Mouse (Mus musculus): ENCODE results near the gene Ccnb1ip1. TPM values are rescaled to one million over a fixed set of nuclear protein-coding genes. Genes with fewer than 3 reads are reported as not detected.

Gene Ccnb1ip1
- polyA plus RNA-seq, 1 experiment from 2014 or later, result not detected

DNA sequence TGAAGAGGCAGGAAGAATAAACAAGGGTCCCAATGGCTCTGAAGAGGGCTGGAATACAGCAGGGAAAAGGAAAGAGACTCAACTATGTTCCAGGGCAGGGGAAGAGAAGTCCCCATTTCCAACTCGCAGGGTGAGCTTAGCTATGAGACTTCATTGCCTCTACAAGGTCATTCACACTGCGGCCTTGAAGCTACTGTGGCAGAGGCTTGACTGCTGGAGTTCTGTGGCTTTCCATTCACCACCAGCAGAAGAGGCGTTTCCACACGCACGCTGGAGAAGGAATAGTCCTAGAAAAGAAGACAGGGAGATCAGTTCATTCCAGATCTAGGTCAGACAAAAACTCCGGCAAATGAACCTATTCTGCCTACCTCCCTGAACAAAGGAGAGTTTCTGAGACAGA, 41.8 kb downstream of the Ccnb1ip1 start:
- whole genome bisulfite sequencing, result 94% methylated on average over 6 of the region's 6 CpGs
- no peak for TF ChIP-seq CTCF (IDR thresholded peaks at IDR 0.05; ENCODE audit: low read depth)
- no peak overlapping the region for H3K27ac ChIP-seq (ENCODE audit: low read depth, low read length)
- no peak overlapping the region for H3K9ac ChIP-seq (ENCODE audit: low read depth, low read length)
- H3K36me3 ChIP-seq (ENCODE audit: control insufficient read depth, insufficient read depth), result peaks cover 56% of the 10 kb centered on the region
- H3K9me3 ChIP-seq (ENCODE audit: control insufficient read depth), result no peaks in the 10 kb centered on the region
- no peak for ATAC-seq
- no peak overlapping the region for H3K4me3 ChIP-seq (ENCODE audit: low read depth, low read length)
- H3K4me2 ChIP-seq (replicated peaks; ENCODE audit: low read depth), result no peak overlapping the region
- no peaks in the 10 kb centered on the region for H3K4me1 ChIP-seq (replicated peaks; ENCODE audit: control insufficient read depth, insufficient read depth, low read length)
- H3K27me3 ChIP-seq (replicated peaks; ENCODE audit: control insufficient read depth, insufficient read depth, low read length), result no peaks in the 10 kb centered on the region

DNA sequence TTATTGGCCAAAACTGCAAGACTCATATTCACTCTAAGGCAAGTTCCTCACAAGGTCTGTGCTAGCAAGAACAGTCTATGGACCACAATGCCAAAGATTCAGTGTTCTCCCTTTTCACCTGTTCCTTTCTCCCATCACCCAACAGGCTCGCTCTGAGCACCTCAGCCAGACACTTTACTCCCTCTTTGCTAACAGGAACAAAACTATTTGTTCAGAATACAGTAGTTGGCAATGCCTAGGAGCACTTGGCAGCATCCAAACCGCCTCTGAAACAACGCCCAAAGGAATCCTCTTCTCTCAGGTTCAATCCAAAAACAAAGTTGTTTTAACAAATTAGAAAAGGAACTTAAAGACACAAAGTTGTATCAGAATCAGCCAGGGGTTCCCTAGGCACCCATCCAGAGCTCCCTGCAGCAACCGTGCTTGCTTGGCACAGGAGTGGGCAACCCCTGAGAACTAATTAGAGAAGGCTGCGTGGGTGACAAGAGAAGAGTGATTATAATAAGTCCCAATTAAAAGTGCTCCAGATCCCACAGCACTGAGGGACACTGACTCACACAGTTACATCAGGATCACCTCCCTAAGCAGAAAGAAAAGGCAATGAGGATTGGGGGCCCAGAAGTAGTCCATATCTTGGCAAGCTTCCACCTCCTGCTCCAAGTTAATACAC, 49.0 kb downstream of the Ccnb1ip1 start:
- WGBS, result 78% methylated on average over 5 of the region's 5 CpGs
- no peaks in the 10 kb centered on the region for H3K27me3 ChIP-seq (replicated peaks; ENCODE audit: control insufficient read depth, insufficient read depth, low read length)
- no peak overlapping the region for H3K4me2 ChIP-seq (replicated peaks; ENCODE audit: low read depth)
- TF ChIP-seq CTCF (IDR thresholded peaks at IDR 0.05; ENCODE audit: low read depth), result no peak
- ATAC-seq, result no peak
- H3K9ac ChIP-seq (ENCODE audit: low read depth, low read length), result no peak overlapping the region
- H3K36me3 ChIP-seq (ENCODE audit: control insufficient read depth, insufficient read depth), result no peaks in the 10 kb centered on the region
- H3K4me1 ChIP-seq (replicated peaks; ENCODE audit: control insufficient read depth, insufficient read depth, low read length), result no peaks in the 10 kb centered on the region
- H3K27ac ChIP-seq (ENCODE audit: low read depth, low read length), result no peak overlapping the region
- no peaks in the 10 kb centered on the region for H3K9me3 ChIP-seq (ENCODE audit: control insufficient read depth)
- H3K4me3 ChIP-seq (ENCODE audit: low read depth, low read length), result no peak overlapping the region

DNA sequence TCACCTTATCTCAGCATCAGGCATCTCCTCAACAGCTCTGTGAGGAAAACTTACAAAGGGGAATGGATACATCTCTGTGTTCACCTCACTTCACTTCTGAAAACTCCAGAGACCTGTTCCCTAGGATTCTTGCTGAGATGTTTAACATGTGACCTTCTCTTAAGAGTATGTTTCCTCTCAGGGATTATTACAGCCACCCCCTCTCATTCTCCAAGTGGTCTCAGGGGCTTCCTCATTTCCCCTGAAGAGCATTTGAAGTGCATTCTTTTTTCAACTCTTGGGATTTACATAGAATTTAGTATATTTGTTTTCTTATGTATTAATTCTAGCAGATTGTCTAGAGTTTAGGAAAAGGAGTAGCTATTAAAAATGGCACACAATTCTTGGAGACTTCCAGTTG, 62.5 kb downstream of the Ccnb1ip1 start, which contains the start of gene Olfr749:
Olfr749 (minus strand) TSS at position 101 of the 400 bp plus-strand sequence.
- no peaks in the 10 kb centered on the region for H3K36me3 ChIP-seq (ENCODE audit: control insufficient read depth, insufficient read depth)
- H3K4me2 ChIP-seq (replicated peaks; ENCODE audit: low read depth), result no peak within 1 kb of the TSS
- no peaks in the 10 kb centered on the region for H3K9me3 ChIP-seq (ENCODE audit: control insufficient read depth)
- no peak for ATAC-seq
- no peak within 1 kb of the TSS for H3K9ac ChIP-seq (ENCODE audit: low read depth, low read length)
- H3K4me3 ChIP-seq (ENCODE audit: low read depth, low read length), result no peak within 1 kb of the TSS
- H3K4me1 ChIP-seq (replicated peaks; ENCODE audit: control insufficient read depth, insufficient read depth, low read length), result no peaks in the 10 kb centered on the region
- no peak within 1 kb of the TSS for H3K27ac ChIP-seq (ENCODE audit: low read depth, low read length)
- no peak for TF ChIP-seq CTCF (IDR thresholded peaks at IDR 0.05; ENCODE audit: low read depth)
- no peaks in the 10 kb centered on the region for H3K27me3 ChIP-seq (replicated peaks; ENCODE audit: control insufficient read depth, insufficient read depth, low read length)

DNA sequence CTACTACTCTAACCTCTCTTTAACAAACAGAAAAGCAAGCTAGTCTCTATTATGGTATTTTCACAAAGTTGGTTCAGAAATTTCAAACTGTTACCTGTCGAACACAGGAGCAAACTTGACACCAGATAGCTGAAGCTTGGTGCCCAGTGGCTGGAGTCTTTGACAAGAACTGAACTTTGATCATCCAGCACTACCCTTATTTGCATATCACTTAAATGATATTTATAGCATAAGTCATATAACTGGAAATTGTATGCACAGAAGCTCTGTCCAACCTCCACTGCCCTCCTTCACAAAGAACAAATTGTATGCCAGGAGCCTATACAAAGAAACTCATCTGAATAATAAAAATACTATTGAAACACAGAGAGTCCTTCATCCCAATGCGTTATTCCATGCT, 65.9 kb downstream of the Ccnb1ip1 start:
- no peak overlapping the region for H3K4me2 ChIP-seq (replicated peaks; ENCODE audit: low read depth)
- H3K36me3 ChIP-seq (ENCODE audit: control insufficient read depth, insufficient read depth), result no peaks in the 10 kb centered on the region
- no peak overlapping the region for H3K9ac ChIP-seq (ENCODE audit: low read depth, low read length)
- no peaks in the 10 kb centered on the region for H3K4me1 ChIP-seq (replicated peaks; ENCODE audit: control insufficient read depth, insufficient read depth, low read length)
- H3K27me3 ChIP-seq (replicated peaks; ENCODE audit: control insufficient read depth, insufficient read depth, low read length), result no peaks in the 10 kb centered on the region
- WGBS, result 31% methylated on average over 2 of the region's 2 CpGs
- no peak for TF ChIP-seq CTCF (IDR thresholded peaks at IDR 0.05; ENCODE audit: low read depth)
- H3K4me3 ChIP-seq (ENCODE audit: low read depth, low read length), result no peak overlapping the region
- H3K27ac ChIP-seq (ENCODE audit: low read depth, low read length), result no peak overlapping the region
- ATAC-seq, result no peak
- H3K9me3 ChIP-seq (ENCODE audit: control insufficient read depth), result no peaks in the 10 kb centered on the region

DNA sequence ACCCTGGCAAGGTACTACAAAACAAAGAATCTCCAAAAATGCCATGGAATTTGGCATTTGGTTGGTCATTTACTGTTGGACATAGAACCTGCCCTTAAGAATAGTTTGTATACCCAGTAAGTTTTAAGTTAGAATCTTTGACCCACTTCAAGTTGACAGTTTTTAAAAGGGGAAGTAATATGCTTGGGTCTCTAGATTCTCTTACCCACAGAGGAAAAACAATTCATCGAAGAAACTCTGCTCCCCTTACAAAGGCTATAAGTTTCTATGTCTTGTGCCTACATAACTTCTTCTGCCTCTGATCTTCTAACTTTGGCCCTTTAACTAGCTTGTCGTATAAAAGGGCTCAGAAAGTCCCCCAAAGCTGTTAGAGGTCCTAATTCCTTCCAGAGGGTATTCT, 67.2 kb downstream of the Ccnb1ip1 start:
- H3K27me3 ChIP-seq (replicated peaks; ENCODE audit: control insufficient read depth, insufficient read depth, low read length), result no peaks in the 10 kb centered on the region
- no peaks in the 10 kb centered on the region for H3K9me3 ChIP-seq (ENCODE audit: control insufficient read depth)
- H3K4me1 ChIP-seq (replicated peaks; ENCODE audit: control insufficient read depth, insufficient read depth, low read length), result no peaks in the 10 kb centered on the region
- no peak overlapping the region for H3K9ac ChIP-seq (ENCODE audit: low read depth, low read length)
- no peak overlapping the region for H3K27ac ChIP-seq (ENCODE audit: low read depth, low read length)
- no peak overlapping the region for H3K4me2 ChIP-seq (replicated peaks; ENCODE audit: low read depth)
- H3K36me3 ChIP-seq (ENCODE audit: control insufficient read depth, insufficient read depth), result no peaks in the 10 kb centered on the region
- 78% methylated on average over 2 of the region's 2 CpGs for WGBS
- no peak overlapping the region for H3K4me3 ChIP-seq (ENCODE audit: low read depth, low read length)
- no peak for TF ChIP-seq CTCF (IDR thresholded peaks at IDR 0.05; ENCODE audit: low read depth)
- no peak for ATAC-seq

Other genes starting within 250 kb of the Ccnb1ip1 start
- not detected in 2 replicates for gene Olfr744, start 192.9 kb downstream of the Ccnb1ip1 start, polyA plus RNA-seq (2015; fragmentation: Nextera tagmentation; extraction: Ambion mirVana)
- gene Olfr745, start 168.3 kb downstream of the Ccnb1ip1 start, polyA plus RNA-seq (2015; fragmentation: Nextera tagmentation; extraction: Ambion mirVana), result not detected in 2 replicates
- gene Olfr746, start 160.6 kb downstream of the Ccnb1ip1 start, polyA plus RNA-seq (2015; fragmentation: Nextera tagmentation; extraction: Ambion mirVana), result not detected in 2 replicates
- gene Olfr747, start 114.5 kb downstream of the Ccnb1ip1 start, polyA plus RNA-seq (2015; fragmentation: Nextera tagmentation; extraction: Ambion mirVana), result not detected in 2 replicates
- not detected in 2 replicates for gene Olfr748, start 100.4 kb downstream of the Ccnb1ip1 start, polyA plus RNA-seq (2015; fragmentation: Nextera tagmentation; extraction: Ambion mirVana)
- gene Olfr749, start 62.6 kb downstream of the Ccnb1ip1 start, polyA plus RNA-seq (2015; fragmentation: Nextera tagmentation; extraction: Ambion mirVana), result not detected in 2 replicates
- 30.5 and 31.0 TPM in 2 replicates for gene Ttc5, start 22.2 kb downstream of the Ccnb1ip1 start, polyA plus RNA-seq (2015; fragmentation: Nextera tagmentation; extraction: Ambion mirVana)
- gene Parp2, start 109 bp upstream of the Ccnb1ip1 start, polyA plus RNA-seq (2015; fragmentation: Nextera tagmentation; extraction: Ambion mirVana), result 35.4 and 36.7 TPM in 2 replicates
- 23.7 and 23.8 TPM in 2 replicates for gene Tep1, start 62.8 kb upstream of the Ccnb1ip1 start, polyA plus RNA-seq (2015; fragmentation: Nextera tagmentation; extraction: Ambion mirVana)
- gene Klhl33, start 89.8 kb upstream of the Ccnb1ip1 start, polyA plus RNA-seq (2015; fragmentation: Nextera tagmentation; extraction: Ambion mirVana), result 0.09 and 0.17 TPM in 2 replicates
- gene Osgep, start 117.2 kb upstream of the Ccnb1ip1 start, polyA plus RNA-seq (2015; fragmentation: Nextera tagmentation; extraction: Ambion mirVana), result 56.8 and 57.8 TPM in 2 replicates
- gene Apex1, start 117.2 kb upstream of the Ccnb1ip1 start, polyA plus RNA-seq (2015; fragmentation: Nextera tagmentation; extraction: Ambion mirVana), result 71.0 and 74.1 TPM in 2 replicates
- 51.2 and 51.4 TPM in 2 replicates for gene Pip4p1, start 123.1 kb upstream of the Ccnb1ip1 start, polyA plus RNA-seq (2015; fragmentation: Nextera tagmentation; extraction: Ambion mirVana)
- gene Pnp, start 123.3 kb upstream of the Ccnb1ip1 start, polyA plus RNA-seq (2015; fragmentation: Nextera tagmentation; extraction: Ambion mirVana), result 138 and 143 TPM in 2 replicates
- not detected in 2 replicates for gene Gm49342, start 136.8 kb upstream of the Ccnb1ip1 start, polyA plus RNA-seq (2015; fragmentation: Nextera tagmentation; extraction: Ambion mirVana)
- 32.3 and 32.5 TPM in 2 replicates for gene Pnp2, start 148.3 kb upstream of the Ccnb1ip1 start, polyA plus RNA-seq (2015; fragmentation: Nextera tagmentation; extraction: Ambion mirVana)
- gene Rnase10, start 200.0 kb upstream of the Ccnb1ip1 start, polyA plus RNA-seq (2015; fragmentation: Nextera tagmentation; extraction: Ambion mirVana), result 0.16 and 0.29 TPM in 2 replicates
- not detected in 2 replicates for gene Rnase9, start 234.1 kb upstream of the Ccnb1ip1 start, polyA plus RNA-seq (2015; fragmentation: Nextera tagmentation; extraction: Ambion mirVana)
- gene Rnase11, start 242.4 kb upstream of the Ccnb1ip1 start, polyA plus RNA-seq (2015; fragmentation: Nextera tagmentation; extraction: Ambion mirVana), result not detected in 2 replicates
- 0.51 and 0.90 TPM in 2 replicates for gene Rnase12, start 249.9 kb upstream of the Ccnb1ip1 start, polyA plus RNA-seq (2015; fragmentation: Nextera tagmentation; extraction: Ambion mirVana)

Measured in intestine, postnatal 0 days (tissue).